Mouse (Mus musculus) testis, adult 2 months (tissue): ENCODE data around the gene Cpxm2.

Source experiments
- CTCF ChIP-seq: fragments of 200-500 bp; IDR thresholded peaks from 2 replicates; pipeline ENCODE4 v1.5.1; 2012; ENCODE audit warnings: low read depth, mild to moderate bottlenecking, inconsistent platforms, low read length, moderate library complexity; ENCODE audit not compliant: control insufficient read depth, insufficient read depth, insufficient replicate concordance
- POLR2A ChIP-seq: fragments of 200-500 bp; IDR thresholded peaks from 2 replicates; pipeline ENCODE4 v1.6.1; 2012; ENCODE audit warnings: low read depth, mild to moderate bottlenecking, inconsistent platforms, low read length, moderate library complexity; ENCODE audit not compliant: control insufficient read depth

DNA sequence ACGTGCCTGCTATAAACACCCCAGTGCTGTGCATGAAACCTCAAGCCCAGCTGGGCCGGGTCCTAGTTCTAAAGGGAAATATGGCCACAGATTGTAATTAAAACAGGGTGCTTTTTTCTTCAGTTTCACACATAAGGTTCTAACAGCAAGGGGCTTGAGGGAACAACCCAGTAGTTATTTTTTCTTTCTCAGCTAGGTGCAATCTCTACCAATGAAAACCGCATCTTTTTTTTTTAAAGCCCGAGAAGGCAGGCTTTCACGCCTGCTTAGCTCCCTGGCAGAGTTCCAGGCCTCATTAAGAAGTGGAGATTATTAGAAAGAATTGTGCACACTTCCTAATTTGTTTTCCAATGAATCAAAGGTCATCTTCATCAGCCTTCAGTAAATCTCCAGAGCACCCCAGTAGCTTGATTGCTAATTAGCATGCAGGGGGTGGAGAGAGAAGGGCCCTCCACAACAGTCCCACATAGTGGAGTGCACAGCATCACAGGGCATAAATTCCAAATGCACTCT lies 29.4 kb upstream of the Cpxm2 start:
- TF ChIP-seq CTCF, result no peak
- TF ChIP-seq POLR2A, result no peak
